8 mouse cellular contexts compared by ENCODE assay signal in the genomic region with DNA sequence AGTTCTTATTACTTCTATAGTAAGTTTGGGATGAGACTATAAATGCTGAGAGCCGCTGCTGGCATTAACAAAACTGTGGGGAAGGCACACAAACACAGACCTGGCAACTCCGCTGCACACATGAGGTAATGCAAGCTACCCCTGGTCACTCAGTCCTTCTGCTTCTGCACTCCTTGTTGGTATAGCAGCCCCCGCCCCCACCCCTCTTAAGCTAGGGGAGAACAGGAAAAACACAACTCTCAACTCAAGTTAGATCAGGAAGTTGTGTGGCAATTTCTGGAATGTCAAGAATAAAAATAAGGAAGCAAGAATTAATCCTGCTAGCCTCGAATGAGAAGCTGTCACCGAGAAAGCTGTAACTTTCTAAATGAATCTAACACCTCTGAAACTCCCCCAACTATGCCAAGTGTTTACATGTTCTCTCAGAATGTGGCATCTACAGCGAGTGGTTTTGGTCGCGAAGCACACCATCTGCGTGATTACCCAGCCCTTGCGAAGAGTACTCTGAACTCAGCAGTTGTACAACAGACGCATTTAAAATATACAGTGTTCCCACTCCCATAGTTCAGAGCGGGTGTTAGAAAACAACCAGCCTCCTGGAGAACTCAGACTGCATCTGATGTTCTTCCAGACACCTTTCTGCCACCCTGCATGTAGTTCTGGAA.
DNase-seq lines count a peak whose midpoint lies in the region; ATAC-seq lines count a peak whose summit lies in the region.

No protein-coding gene starts in this region.

- H3K4me3 ChIP-seq in forebrain, embryonic 13.5 days, result no peak overlapping the region
- no peak overlapping the region for H3K4me3 ChIP-seq in forebrain, embryonic 11.5 days (ENCODE audit: low read depth, low read length)
- H3K4me3 ChIP-seq in liver, embryonic 15.5 days (replicated peaks), result no peak overlapping the region
- H3K4me3 ChIP-seq in stomach, embryonic 14.5 days (ENCODE audit: low read depth, low read length), result no peak overlapping the region

- no peak overlapping the region for H3K4me2 ChIP-seq in forebrain, embryonic 13.5 days
- no peak overlapping the region for H3K4me2 ChIP-seq in forebrain, embryonic 11.5 days (ENCODE audit: low read depth, low read length, severe bottlenecking)
- H3K4me2 ChIP-seq in liver, embryonic 15.5 days, result peak overlapping the region; percentile 29
- H3K4me2 ChIP-seq in stomach, embryonic 14.5 days (replicated peaks; ENCODE audit: low read depth, low read length), result peak overlapping the region; percentile 1

- DNase-seq in forebrain, embryonic 11.5 days (ENCODE audit: low spot score), result no peak
- peak; percentile 12 for DNase-seq in left cerebral cortex, adult 11 months (ENCODE audit: low spot score)
- DNase-seq in left cerebral cortex, postnatal 4 days, result no peak
- DNase-seq in T-cell, adult 2 months (ENCODE audit: low spot score), result no peak
- no peak for DNase-seq in cerebellum, adult 18-20 months

- WGBS in forebrain, embryonic 13.5 days, result 75% methylated on average over 12 of the region's 12 CpGs
- 83% methylated on average over 12 of the region's 12 CpGs for WGBS in forebrain, embryonic 11.5 days
- 21% methylated on average over 12 of the region's 12 CpGs for WGBS in liver, embryonic 15.5 days (ENCODE audit: insufficient replicate concordance)
- WGBS in stomach, embryonic 14.5 days, result 33% methylated on average over 12 of the region's 12 CpGs

- intact Hi-C loops in left cerebral cortex, postnatal 4 days (cut with DNase I), result no loop called here

- H3K9ac ChIP-seq in forebrain, embryonic 13.5 days, result no peak overlapping the region
- no peak overlapping the region for H3K9ac ChIP-seq in forebrain, embryonic 11.5 days (ENCODE audit: low read length)
- no peak overlapping the region for H3K9ac ChIP-seq in liver, embryonic 15.5 days
- H3K9ac ChIP-seq in stomach, embryonic 14.5 days (replicated peaks; ENCODE audit: low read depth, low read length), result no peak overlapping the region

- H3K27ac ChIP-seq in forebrain, embryonic 13.5 days, result no peak overlapping the region
- H3K27ac ChIP-seq in forebrain, embryonic 11.5 days (ENCODE audit: low read depth, low read length), result no peak overlapping the region
- no peak overlapping the region for H3K27ac ChIP-seq in liver, embryonic 15.5 days (replicated peaks)
- H3K27ac ChIP-seq in stomach, embryonic 14.5 days (ENCODE audit: low read length), result no peak overlapping the region

- peak; percentile 64; the same call in 1 of the 2 replicates for ATAC-seq in forebrain, embryonic 13.5 days
- ATAC-seq in forebrain, embryonic 11.5 days (replicated peaks; ENCODE audit: low FRiP score), result no peak
- ATAC-seq in liver, embryonic 15.5 days (ENCODE audit: insufficient read depth), result no peak
- no peak for ATAC-seq in stomach, embryonic 14.5 days (ENCODE audit: insufficient number of reproducible peaks, insufficient read depth, low FRiP score, low read depth)

- H3K9me3 ChIP-seq in forebrain, embryonic 13.5 days (replicated peaks), result no peaks in the 10 kb centered on the region
- H3K9me3 ChIP-seq in forebrain, embryonic 11.5 days (ENCODE audit: control insufficient read depth, low read length), result no peaks in the 10 kb centered on the region
- no peaks in the 10 kb centered on the region for H3K9me3 ChIP-seq in liver, embryonic 15.5 days (replicated peaks)
- H3K9me3 ChIP-seq in stomach, embryonic 14.5 days (ENCODE audit: control insufficient read depth, low read depth, low read length), result no peaks in the 10 kb centered on the region

- H3K27me3 ChIP-seq in forebrain, embryonic 13.5 days, result no peaks in the 10 kb centered on the region
- H3K27me3 ChIP-seq in forebrain, embryonic 11.5 days (ENCODE audit: control insufficient read depth, insufficient read depth, low read length), result no peaks in the 10 kb centered on the region
- H3K27me3 ChIP-seq in liver, embryonic 15.5 days, result no peaks in the 10 kb centered on the region
- no peaks in the 10 kb centered on the region for H3K27me3 ChIP-seq in stomach, embryonic 14.5 days (ENCODE audit: control insufficient read depth, insufficient read depth, low read length)

- no peaks in the 10 kb centered on the region for H3K36me3 ChIP-seq in forebrain, embryonic 13.5 days (ENCODE audit: poor library complexity, severe bottlenecking)
- H3K36me3 ChIP-seq in forebrain, embryonic 11.5 days (ENCODE audit: control insufficient read depth, insufficient read depth, low read length), result no peaks in the 10 kb centered on the region
- no peaks in the 10 kb centered on the region for H3K36me3 ChIP-seq in liver, embryonic 15.5 days (replicated peaks)
- no peaks in the 10 kb centered on the region for H3K36me3 ChIP-seq in stomach, embryonic 14.5 days (ENCODE audit: control insufficient read depth, insufficient read depth, low read length)

- peaks cover 24% of the 10 kb centered on the region for H3K4me1 ChIP-seq in forebrain, embryonic 13.5 days
- H3K4me1 ChIP-seq in forebrain, embryonic 11.5 days (replicated peaks; ENCODE audit: control insufficient read depth, insufficient read depth, low read length), result peaks cover 6% of the 10 kb centered on the region
- no peaks in the 10 kb centered on the region for H3K4me1 ChIP-seq in liver, embryonic 15.5 days (replicated peaks)
- peaks cover 15% of the 10 kb centered on the region for H3K4me1 ChIP-seq in stomach, embryonic 14.5 days (ENCODE audit: control insufficient read depth, insufficient read depth, low read length)

Comparison
In these comparisons a context has a peak if more than half of its experiments do, and no peak if none do; other contexts are left out.
1. H3K4me2 ChIP-seq: peak in liver, embryonic 15.5 days (single experiment) and stomach, embryonic 14.5 days (single experiment); none in forebrain, embryonic 13.5 days (single experiment) and forebrain, embryonic 11.5 days (single experiment).